Mouse (Mus musculus) CH12.LX (cell line): ENCODE measurements around the gene Amotl2.
A peak's percentile ranks its signal among the peaks of the same experiment; 100 is the strongest.

Experiments used
- CHD1 ChIP-seq: IDR thresholded peaks from 2 replicates; pipeline ENCODE4 v1.6.1; 2012; ENCODE audit warnings: low read depth, low read length, improper control_type of control experiment, inconsistent platforms
- CTCF ChIP-seq, 2 experiments: IDR thresholded peaks in 1 of 2; conservative IDR thresholded peaks in 1 of 2; 2 replicates each; pipeline ENCODE4 v1.5.1; 2011 to 2012; ENCODE audit warnings: low read depth in 2 of 2, low read length in 2 of 2, improper control_type of control experiment in 1 of 2, inconsistent platforms in 1 of 2, mild to moderate bottlenecking in 1 of 2, moderate library complexity in 1 of 2
- KAT2A ChIP-seq: IDR thresholded peaks from 2 replicates; pipeline ENCODE4 v1.6.1; 2012; ENCODE audit warnings: low read length, improper control_type of control experiment, inconsistent platforms; ENCODE audit not compliant: insufficient replicate concordance
- NRF1 ChIP-seq: IDR thresholded peaks from 2 replicates; pipeline ENCODE4 v1.6.1; 2014; ENCODE audit warnings: low read depth, mild to moderate bottlenecking, inconsistent platforms, low read length, improper control_type of control experiment, moderate library complexity
- POLR2A ChIP-seq: IDR thresholded peaks from 2 replicates; pipeline ENCODE4 v1.6.1; 2011; ENCODE audit warnings: low read depth, mild to moderate bottlenecking, improper control_type of control experiment, low read length
- POLR2AphosphoS2 ChIP-seq: IDR thresholded peaks from 2 replicates; pipeline ENCODE4 v1.6.1; 2011; ENCODE audit warnings: low read depth, low read length, improper control_type of control experiment
- RCOR1 ChIP-seq: conservative IDR thresholded peaks from 2 replicates; pipeline ENCODE4 v1.6.1; 2012; ENCODE audit warnings: low read depth, mild to moderate bottlenecking, inconsistent platforms, low read length, improper control_type of control experiment
- SMC3 ChIP-seq: IDR thresholded peaks from 2 replicates; pipeline ENCODE4 v1.6.1; 2011; ENCODE audit warnings: low read depth, low read length, improper control_type of control experiment

DNA sequence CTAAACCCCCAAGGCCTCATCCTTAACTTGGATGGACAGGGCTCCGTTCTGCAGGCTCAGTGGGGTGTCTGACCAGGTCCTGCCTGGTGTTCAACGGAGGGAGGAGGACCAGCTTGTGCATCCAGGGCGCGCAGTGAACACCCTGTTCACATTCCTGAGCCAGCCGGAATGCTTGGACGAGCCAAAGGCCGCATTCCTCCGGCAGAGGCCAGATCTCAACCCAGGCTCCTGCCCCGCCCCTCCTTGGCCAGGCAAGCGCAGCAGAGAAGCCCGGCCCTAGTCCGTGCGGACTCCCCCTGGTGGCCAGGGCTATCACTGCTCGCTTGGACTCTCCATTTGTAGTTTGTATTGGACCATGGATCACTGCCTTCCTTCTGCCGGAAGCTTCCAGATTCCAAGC lies 63.0 kb downstream of the Amotl2 start:
- peak; percentile 83 for TF ChIP-seq SMC3
- no peak for TF ChIP-seq POLR2AphosphoS2
- no peak for TF ChIP-seq CHD1
- no peak for TF ChIP-seq KAT2A
- no peak for TF ChIP-seq POLR2A
- no peak for TF ChIP-seq RCOR1
- peak; percentile 75 for TF ChIP-seq NRF1
- TF ChIP-seq CTCF (conservative IDR thresholded peaks at IDR 0.05 in 1 of 2, IDR thresholded peaks at IDR 0.05 in 1 of 2; ENCODE audit: low read depth in 2 of 2, low read length in 2 of 2): peak; percentile 40 to 81; a peak in 3 of 4 replicates
